Mouse (Mus musculus): Measurements from ENCODE around the gene Gadd45g.

DNA sequence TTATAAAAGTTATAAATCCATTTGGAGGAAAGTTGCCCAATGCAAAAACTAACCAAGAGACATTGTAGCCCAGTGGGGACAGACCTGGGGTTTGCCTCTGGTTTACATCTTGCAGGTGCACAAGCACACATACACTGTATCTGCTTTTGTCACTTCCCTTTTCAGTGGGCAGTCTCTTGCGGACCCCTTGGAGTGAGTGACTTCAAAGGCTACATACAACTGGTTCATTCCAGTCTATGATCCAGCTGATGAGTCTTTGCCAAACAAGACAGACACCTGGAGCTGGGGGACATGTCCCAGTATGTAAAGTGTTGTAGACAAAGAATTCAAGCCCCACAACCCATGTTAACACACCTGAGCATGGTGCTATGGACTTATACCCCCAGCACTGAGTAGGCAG is 4.1 kb downstream of the Gadd45g start:
- TF ChIP-seq CHD2 (IDR thresholded peaks at IDR 0.05; ENCODE audit: low read depth, low read length), result no peak
- no peak for TF ChIP-seq MAFK (IDR thresholded peaks at IDR 0.05; ENCODE audit: insufficient read depth, low read depth, low read length)
